Mouse (Mus musculus): ENCODE data around the gene Dock9.

DNA sequence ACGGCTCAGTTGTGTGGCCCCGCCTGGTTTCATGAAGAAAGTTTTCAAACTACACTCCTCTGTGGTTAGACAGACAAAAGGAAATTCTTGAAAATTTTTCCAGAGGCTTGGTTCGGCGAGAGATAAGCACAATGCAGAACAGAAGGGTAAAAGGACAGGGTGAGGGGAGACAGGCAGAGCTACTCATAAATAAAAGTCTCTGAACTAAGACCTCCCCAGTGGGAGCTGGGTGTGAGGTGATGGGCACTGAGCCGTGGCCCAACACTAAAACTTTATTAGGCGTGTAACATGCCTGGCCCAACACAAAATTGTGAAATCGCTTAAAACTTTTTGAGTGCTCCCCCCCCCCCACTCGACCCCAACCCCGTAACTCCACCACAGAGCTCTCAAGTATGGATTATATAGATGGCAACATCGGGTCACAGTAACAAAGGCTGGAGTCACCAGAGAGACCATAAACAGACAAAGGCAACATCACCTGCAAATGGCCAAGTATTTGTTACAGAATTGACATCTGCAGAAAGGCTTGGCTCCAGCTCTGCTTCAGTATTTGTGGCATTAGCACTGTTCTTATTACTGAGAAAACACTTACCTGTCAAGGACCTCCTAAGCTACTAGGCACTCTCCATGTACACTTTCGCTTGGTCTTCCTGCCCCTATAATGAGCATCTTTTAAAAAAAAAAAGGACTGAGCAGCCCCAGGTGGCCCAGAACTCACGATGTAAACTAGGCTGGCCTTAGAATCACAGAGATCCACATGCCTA, 138.4 kb downstream of the Dock9 start:
- no peak for TF ChIP-seq E2F4 (IDR thresholded peaks at IDR 0.05; ENCODE audit: insufficient read depth)
- TF ChIP-seq POLR2A (IDR thresholded peaks at IDR 0.05; ENCODE audit: insufficient read length, low read depth), result no peak
- TF ChIP-seq SRF (IDR thresholded peaks at IDR 0.05; ENCODE audit: control insufficient read depth, insufficient read length, low read depth), result no peak
- TF ChIP-seq TCF12 (IDR thresholded peaks at IDR 0.05; ENCODE audit: insufficient read depth, poor library complexity, severe bottlenecking), result no peak

Data from myocyte (in vitro differentiated cells).